Mouse (Mus musculus) liver, postnatal 0 days (tissue): ENCODE measurements at regions not wholly inside any gene's neighbourhood (a gene's known extent, or its start where the extent isn't known, plus 50 kb on each side); places are given as distances from the start of the nearest gene placed in this dataset.

Experiments used
- CTCF ChIP-seq: sonication (generic); IDR thresholded peaks from 2 replicates; pipeline ENCODE4 v1.5.1; 2016; ENCODE audit warnings: antibody characterized with exemption, low read depth
- EP300 ChIP-seq: IDR thresholded peaks from 2 replicates; pipeline ENCODE4 v1.6.1; 2016; ENCODE audit warnings: antibody characterized with exemption, low read depth, mild to moderate bottlenecking

DNA sequence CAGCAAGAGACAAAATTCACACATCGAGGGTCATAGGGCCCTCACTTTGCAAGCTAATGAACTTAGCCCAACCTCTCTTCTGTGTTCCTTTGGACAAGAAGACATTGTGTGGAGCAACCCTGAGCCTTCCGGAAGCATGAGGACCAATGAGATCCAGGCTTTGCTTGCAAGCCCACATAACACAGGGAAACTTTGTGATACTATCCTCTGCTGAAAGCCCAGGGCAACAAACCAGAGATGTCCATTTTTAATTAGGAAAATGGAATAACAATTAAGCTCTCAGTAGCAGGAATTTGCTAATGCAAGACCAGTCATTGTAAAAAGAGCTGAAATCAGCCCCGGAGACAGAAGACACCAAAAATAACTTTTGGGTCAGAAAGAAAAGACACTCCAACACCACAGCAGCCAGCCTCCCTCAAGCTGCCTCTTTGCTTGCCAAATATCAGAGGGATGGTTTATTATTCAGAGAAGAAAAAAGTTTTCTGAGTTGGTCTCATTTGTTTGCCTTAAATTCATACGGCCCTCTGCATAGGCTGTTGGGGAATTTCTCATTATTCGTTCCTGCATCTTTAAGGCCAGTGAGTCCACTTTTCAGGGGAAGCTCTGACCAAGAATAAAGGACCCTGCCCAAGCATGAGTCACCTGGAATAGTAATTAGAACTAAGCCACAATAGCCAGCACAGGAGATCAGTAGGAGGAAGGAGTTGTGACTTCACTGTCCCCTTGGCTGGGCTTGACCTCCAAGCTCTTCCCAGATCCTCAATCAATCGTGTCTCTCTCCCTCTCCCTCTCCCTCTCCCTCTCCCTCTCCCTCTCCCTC is 106.1 kb upstream of the Nck2 start:
- TF ChIP-seq EP300 (no peak), CTCF (no peak)
